Mouse (Mus musculus) liver, postnatal 0 days (tissue): ENCODE results near the gene Lgr6. TPM values are rescaled to one million over a fixed set of nuclear protein-coding genes. Genes with fewer than 3 reads are reported as not detected.

Experiments used
- ATAC-seq: fragments of 200-750 bp; cut with Nextera tagmentation; 2 replicates; pipeline ENCODE4 v1.8.0; 2017; ENCODE audit warnings: mild to moderate bottlenecking, moderate library complexity
- DNase-seq: peaks from one replicate; pipeline ENCODE4 v3.0.0-alpha.2; 2016
- H3K27ac ChIP-seq: fragments of 300-500 bp; sonication (generic); 2 replicates; pipeline ENCODE4 v1.5.1; 2014; ENCODE audit warnings: antibody characterized with exemption, moderate library complexity, mild to moderate bottlenecking, low read depth
- H3K27me3 ChIP-seq: fragments of 300-500 bp; sonication (generic); 2 replicates; pipeline ENCODE4 v1.6.1; 2014; ENCODE audit warnings: low read length, control low read depth, mixed read lengths; ENCODE audit not compliant: insufficient read depth
- H3K36me3 ChIP-seq: fragments of 300-500 bp; sonication (generic); replicated peaks from 2 replicates; pipeline ENCODE4 v1.6.1; 2014; ENCODE audit warnings: mild to moderate bottlenecking, control low read depth, low read length, moderate library complexity, mixed read lengths; ENCODE audit not compliant: insufficient read depth
- H3K4me1 ChIP-seq: fragments of 300-500 bp; sonication (generic); 2 replicates; pipeline ENCODE4 v1.6.1; 2014; ENCODE audit warnings: antibody characterized with exemption, mild to moderate bottlenecking, control low read depth; ENCODE audit not compliant: insufficient read depth
- H3K4me2 ChIP-seq: fragments of 300-500 bp; sonication (generic); 2 replicates; pipeline ENCODE4 v1.6.1; 2014; ENCODE audit warnings: low read depth, mild to moderate bottlenecking, low read length, moderate library complexity, mixed read lengths
- H3K4me3 ChIP-seq: fragments of 300-500 bp; sonication (generic); 2 replicates; pipeline ENCODE4 v1.5.1; 2014; ENCODE audit warnings: low read depth, low read length
- H3K9ac ChIP-seq: fragments of 300-500 bp; sonication (generic); replicated peaks from 2 replicates; pipeline ENCODE4 v1.6.1; 2014; ENCODE audit warnings: mild to moderate bottlenecking, moderate library complexity
- H3K9me3 ChIP-seq: fragments of 300-500 bp; sonication (generic); 2 replicates; pipeline ENCODE4 v1.6.1; 2016; ENCODE audit warnings: mild to moderate bottlenecking, control low read depth, low read length, mixed read lengths
- CTCF ChIP-seq: sonication (generic); IDR thresholded peaks from 2 replicates; pipeline ENCODE4 v1.5.1; 2016; ENCODE audit warnings: antibody characterized with exemption, low read depth
- EP300 ChIP-seq: IDR thresholded peaks from 2 replicates; pipeline ENCODE4 v1.6.1; 2016; ENCODE audit warnings: antibody characterized with exemption, low read depth, mild to moderate bottlenecking
- WGBS: fragments of 180-500 bp; shearing (Covaris S2); extraction: QIAGEN DNeasy Blood & Tissue Kit; methylation state at CpG from one replicate; pipeline ENCODE4 v1.1.7; 2014; ENCODE audit not compliant: insufficient replicate concordance; 5-methylcytosine and 5-hydroxymethylcytosine counted together
- polyA plus RNA-seq: library from polyadenylated mRNA; unstranded; fragments of >200 nt; fragmentation: Nextera tagmentation; extraction: Ambion mirVana; gene quantifications from 2 replicates; pipeline ENCODE4 v1.2.1, GENCODE M21; 2015

Lgr6 gene
- polyA plus RNA-seq, 1 experiment from 2014 or later, result 0.32 TPM

GRCm38 (mm10) chr1:135030121-135030520 lies 75.0 kb downstream of the Lgr6 start:
- no peak overlapping the region for H3K9ac ChIP-seq
- no peak overlapping the region for H3K27ac ChIP-seq
- DNase-seq (no peak), ATAC-seq (no peak)
- H3K4me1 ChIP-seq, result no peaks in the 10 kb centered on the region
- 68% methylated on average over 2 of the region's 2 CpGs for WGBS
- TF ChIP-seq CTCF (peak; percentile 45), EP300 (no peak)
- no peak overlapping the region for H3K4me2 ChIP-seq
- 0 out of 2 replicates have a peak, but pooled peaks cover 6% of the 10 kb centered on the region for H3K9me3 ChIP-seq
- no peaks in the 10 kb centered on the region for H3K27me3 ChIP-seq
- no peak overlapping the region for H3K4me3 ChIP-seq
- H3K36me3 ChIP-seq, result no peaks in the 10 kb centered on the region

- H3K27me3 ChIP-seq, result no peaks in the 10 kb centered on the region
- DNase-seq (no peak), ATAC-seq (no peak)
- TF ChIP-seq EP300, result no peak
- TF ChIP-seq CTCF, result no peak
- 0 out of 2 replicates have a peak, but pooled peaks cover 6% of the 10 kb centered on the region for H3K9me3 ChIP-seq
- H3K9ac ChIP-seq, result no peak overlapping the region
- H3K36me3 ChIP-seq, result no peaks in the 10 kb centered on the region
- H3K27ac ChIP-seq, result no peak overlapping the region
- peaks cover 2% of the 10 kb centered on the region; the same call in 1 of the 2 replicates for H3K4me1 ChIP-seq
- 79% methylated on average over 1 of the region's 1 CpGs for WGBS
- H3K4me3 ChIP-seq, result no peak overlapping the region
- H3K4me2 ChIP-seq, result no peak overlapping the region
These were observed 78.8 kb downstream of the Lgr6 start for GRCm38 (mm10) chr1:135026275-135026674.

- Histone ChIP-seq H3K9me3 (0 out of 2 replicates have a peak, but pooled peaks cover 6% of the 10 kb centered on the region), H3K4me2 (no peak overlapping the region), H3K27me3 (no peaks in the 10 kb centered on the region), H3K4me1 (peaks cover 4% of the 10 kb centered on the region; the same call in 1 of the 2 replicates), H3K36me3 (no peaks in the 10 kb centered on the region), H3K9ac (no peak overlapping the region), H3K4me3 (no peak overlapping the region), H3K27ac (no peak overlapping the region)
- ATAC-seq (no peak), DNase-seq (no peak)
- no peak for TF ChIP-seq EP300
- TF ChIP-seq CTCF, result peak; percentile 39; the same call in 1 of the 2 replicates
- WGBS, result 68% methylated on average over 1 of the region's 1 CpGs
These were observed 81.5 kb downstream of the Lgr6 start for GRCm38 (mm10) chr1:135023583-135023982.

GRCm38 (mm10) chr1:135021936-135022335 lies 83.1 kb downstream of the Lgr6 start:
- H3K27ac ChIP-seq, result no peak overlapping the region
- DNase-seq, result no peak
- no peaks in the 10 kb centered on the region for H3K9me3 ChIP-seq
- 53% methylated on average over 5 of the region's 5 CpGs for WGBS
- no peak overlapping the region for H3K4me3 ChIP-seq
- peaks cover 4% of the 10 kb centered on the region; the same call in 1 of the 2 replicates for H3K4me1 ChIP-seq
- TF ChIP-seq CTCF (no peak), EP300 (no peak)
- ATAC-seq, result no peak
- no peak overlapping the region for H3K9ac ChIP-seq
- H3K4me2 ChIP-seq, result no peak overlapping the region
- H3K27me3 ChIP-seq, result no peaks in the 10 kb centered on the region
- no peaks in the 10 kb centered on the region for H3K36me3 ChIP-seq

- H3K36me3 ChIP-seq, result no peaks in the 10 kb centered on the region
- peak; percentile 30 for DNase-seq
- WGBS, result 22% methylated on average over 5 of the region's 5 CpGs
- H3K9me3 ChIP-seq, result no peaks in the 10 kb centered on the region
- no peak for ATAC-seq
- H3K9ac ChIP-seq, result no peak overlapping the region
- H3K4me3 ChIP-seq, result no peak overlapping the region
- TF ChIP-seq EP300 (no peak), CTCF (no peak)
- no peak overlapping the region for H3K4me2 ChIP-seq
- H3K27me3 ChIP-seq, result no peaks in the 10 kb centered on the region
- H3K4me1 ChIP-seq, result peaks cover 4% of the 10 kb centered on the region; the same call in 1 of the 2 replicates
- no peak overlapping the region for H3K27ac ChIP-seq
These were observed 84.1 kb downstream of the Lgr6 start for GRCm38 (mm10) chr1:135020970-135021369.

- Histone ChIP-seq H3K4me2 (no peak overlapping the region), H3K36me3 (no peaks in the 10 kb centered on the region), H3K27ac (no peak overlapping the region), H3K9ac (no peak overlapping the region), H3K4me1 (peaks cover 4% of the 10 kb centered on the region; the same call in 1 of the 2 replicates), H3K9me3 (no peaks in the 10 kb centered on the region), H3K4me3 (no peak overlapping the region), H3K27me3 (no peaks in the 10 kb centered on the region)
- DNase-seq (no peak), ATAC-seq (no peak)
- WGBS, result 62% methylated on average over 5 of the region's 5 CpGs
- TF ChIP-seq EP300 (no peak), CTCF (no peak)
These were observed 84.7 kb downstream of the Lgr6 start for GRCm38 (mm10) chr1:135020281-135020940.
